Mouse (Mus musculus) monocyte, adult 59 days (primary cell): ENCODE results near the gene S1pr5. TPM values are rescaled to one million over a fixed set of nuclear protein-coding genes. Genes with fewer than 3 reads are reported as not detected.

ENCODE experiments used
- total RNA-seq, 2 experiments: library from RNA; stranded (reverse); gene quantifications; one replicate each; pipeline ENCODE4 v1.2.4; 2023

Gene S1pr5
- total RNA-seq: 10 to 100 TPM; 61.9 to 82.6 TPM

DNA sequence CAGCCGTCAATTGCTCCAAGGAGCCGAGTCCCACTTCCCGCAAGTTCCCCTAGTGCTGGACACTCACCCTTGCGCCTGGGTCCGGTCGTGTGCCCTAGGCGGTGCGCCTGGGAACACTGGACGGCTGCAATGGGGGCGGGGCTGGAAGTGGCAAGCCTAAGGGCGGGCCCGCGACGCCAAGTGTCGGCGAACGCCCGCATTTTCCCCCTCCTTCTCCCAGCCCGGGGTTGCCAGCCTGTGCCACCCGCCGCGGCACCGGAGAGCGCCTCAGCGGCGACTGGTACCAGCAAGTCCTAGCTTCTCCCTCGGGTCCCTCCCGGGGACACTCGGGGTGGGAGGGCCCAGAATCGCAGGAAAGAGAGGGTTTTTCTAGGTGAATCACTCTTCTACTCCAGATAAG is at the start of gene S1pr5:
S1pr5 (minus strand) TSS at position 118 of the 400 bp plus-strand sequence.

DNA sequence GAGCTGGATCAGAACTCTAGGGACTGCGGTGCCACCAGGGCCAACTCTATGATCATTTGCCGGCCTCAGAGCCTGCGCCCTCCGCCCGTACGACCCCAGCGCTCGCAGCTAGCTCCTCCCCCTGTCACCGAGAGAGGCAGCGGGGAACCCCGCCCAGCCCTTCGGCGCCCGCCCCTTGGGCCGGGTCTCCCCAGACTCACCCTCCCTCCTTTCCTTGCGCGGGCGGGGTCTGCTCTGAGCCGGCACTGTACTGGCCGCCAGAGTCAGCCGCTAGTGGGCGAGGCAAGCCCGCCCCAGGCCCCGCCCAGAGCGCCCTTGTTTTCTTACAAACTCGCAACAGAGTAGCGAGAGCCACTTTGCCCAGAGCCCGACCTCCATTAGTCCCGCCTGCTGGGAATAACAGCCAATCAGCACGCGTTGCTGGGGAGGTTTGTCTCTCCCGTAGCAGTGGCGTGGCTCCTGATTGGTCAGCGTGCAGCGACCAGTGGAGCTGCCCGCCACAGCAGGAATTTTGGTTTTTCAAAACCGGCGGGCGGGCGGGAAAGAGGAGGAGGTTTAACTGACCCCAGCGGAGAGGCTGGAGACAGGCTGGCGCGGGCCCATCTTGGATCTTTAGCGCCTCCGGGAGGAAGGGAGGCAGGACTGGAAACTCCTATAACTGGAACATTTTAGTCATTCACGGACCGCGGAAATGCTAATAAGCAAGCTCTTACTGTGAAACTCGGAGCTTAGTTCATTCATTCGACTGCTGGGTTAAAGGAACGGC is 43.0 kb upstream of the S1pr5 start, which contains the start of gene Cdkn2d:
Cdkn2d (minus strand) TSS at position 386 of the 766 bp plus-strand sequence.

GRCm38 (mm10) chr9:21287571-21288402 is 39.5 kb upstream of the S1pr5 start, which contains the start of gene Kri1:
Gene Kri1 (minus strand): TSS chr9:21287969.

DNA sequence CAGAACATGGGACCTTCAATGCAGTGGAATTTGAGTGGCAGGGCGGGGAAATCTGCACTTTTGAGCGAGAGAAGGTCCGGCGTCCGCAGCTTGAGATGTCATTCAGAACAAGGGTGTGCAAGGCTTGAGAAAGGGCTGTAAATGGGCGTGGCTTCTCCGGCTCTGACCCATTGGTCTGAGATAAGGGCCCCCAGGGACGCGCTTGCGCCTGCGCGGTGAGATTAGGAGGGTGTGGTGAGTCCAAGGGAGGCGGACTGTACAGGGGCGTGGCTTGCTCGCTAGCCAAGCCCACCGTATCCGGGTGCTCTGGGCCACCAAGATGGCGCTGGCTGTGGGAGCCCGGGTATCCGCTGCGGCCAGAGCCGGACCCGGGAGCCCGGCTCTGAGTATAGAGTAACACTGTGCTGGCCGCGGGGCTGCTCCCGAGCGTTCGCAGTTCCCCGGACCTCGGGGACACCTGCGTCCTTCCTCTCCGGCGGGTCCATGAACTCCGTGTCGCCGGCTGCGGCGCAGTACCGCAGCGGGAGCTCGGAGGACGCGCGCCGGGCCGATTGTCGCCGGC is 16.8 kb upstream of the S1pr5 start, which contains the start of gene Atg4d:
Atg4d (plus strand) TSS at position 294 of the 562 bp plus-strand sequence.

GRCm38 (mm10) chr9:21238733-21239464 is 9.3 kb downstream of the S1pr5 start, which contains the start of gene Keap1:
Gene Keap1 (minus strand): TSS chr9:21239361.

Other genes with a start within 250 kb of the S1pr5 start
- gene Mrpl4, start 245.7 kb downstream of the S1pr5 start, total RNA-seq: 10 to 100 TPM; 55.9 to 65.5 TPM
- gene Icam1, start 232.5 kb downstream of the S1pr5 start, total RNA-seq: 100 to 1,000 TPM; 170 to 179 TPM
- gene Icam4, start 219.1 kb downstream of the S1pr5 start, total RNA-seq: 1 to 10 TPM; 1.8 to 3.4 TPM
- under 1 TPM; 0.33 to 0.47 TPM for gene Icam5, start 216.4 kb downstream of the S1pr5 start, total RNA-seq
- 1 to 10 TPM in 1 of 2 experiments, not detected in 1; 1.0 TPM for gene Zglp1, start 181.3 kb downstream of the S1pr5 start, total RNA-seq
- gene Gm49373, start 175.3 kb downstream of the S1pr5 start, total RNA-seq: under 1 TPM in 1 of 2 experiments, not detected in 1; 0.52 TPM
- 10 to 100 TPM; 20.9 to 22.5 TPM for gene Fdx1l, start 174.8 kb downstream of the S1pr5 start, total RNA-seq
- gene Gm38431, start 156.4 kb downstream of the S1pr5 start, total RNA-seq: 1 to 10 TPM; 2.8 to 5.1 TPM
- 10 to 100 TPM; 63.3 to 65.2 TPM for gene Raver1, start 156.4 kb downstream of the S1pr5 start, total RNA-seq
- gene Tyk2, start 117.2 kb downstream of the S1pr5 start, total RNA-seq: 10 to 100 TPM; 89.4 to 95.2 TPM
- gene Cdc37, start 98.5 kb downstream of the S1pr5 start, total RNA-seq: 100 to 1,000 TPM; 116 to 128 TPM
- gene Pde4a, start 82.7 kb downstream of the S1pr5 start, total RNA-seq: 1 to 10 TPM; 9.0 to 9.6 TPM
- gene Keap1, start 9.1 kb downstream of the S1pr5 start, total RNA-seq: 10 to 100 TPM; 28.1 TPM
- 10 to 100 TPM; 52.4 to 53.1 TPM for gene Atg4d, start 16.9 kb upstream of the S1pr5 start, total RNA-seq
- 10 to 100 TPM; 94.5 to 96.4 TPM for gene Kri1, start 39.5 kb upstream of the S1pr5 start, total RNA-seq
- gene Cdkn2d, start 43.0 kb upstream of the S1pr5 start, total RNA-seq: 10 to 100 TPM; 43.1 to 53.2 TPM
- gene Ap1m2, start 63.9 kb upstream of the S1pr5 start, total RNA-seq: 1 to 10 TPM in 1 of 2 experiments, under 1 TPM in 1; 0.76 to 1.2 TPM
- 100 to 1,000 TPM; 393 to 396 TPM for gene Slc44a2, start 72.3 kb upstream of the S1pr5 start, total RNA-seq
- 10 to 100 TPM; 39.5 to 42.4 TPM for gene Ilf3, start 119.4 kb upstream of the S1pr5 start, total RNA-seq
- 10 to 100 TPM; 22.4 to 29.4 TPM for gene Qtrt1, start 163.4 kb upstream of the S1pr5 start, total RNA-seq
- gene Dnm2, start 176.5 kb upstream of the S1pr5 start, total RNA-seq: 100 to 1,000 TPM; 233 to 257 TPM